Mouse (Mus musculus) intestine, embryonic 14.5 days (tissue): ENCODE measurements at regions not wholly inside any gene's neighbourhood (a gene's known extent, or its start where the extent isn't known, plus 50 kb on each side); places are given as distances from the start of the nearest gene placed in this dataset.

Source experiments
- ATAC-seq: fragments of 200-750 bp; cut with Nextera tagmentation; replicated peaks from 2 replicates; pipeline ENCODE4 v1.8.0; 2017; ENCODE audit warnings: low read depth, moderate number of reproducible peaks, moderate TSS enrichment, moderate library complexity; ENCODE audit not compliant: low FRiP score, low TSS enrichment
- DNase-seq: peaks from one replicate; pipeline ENCODE4 v3.0.0-alpha.2; 2018; ENCODE audit warnings: low spot score
- H3K27ac ChIP-seq: fragments of 300-500 bp; sonication (generic); 2 replicates; pipeline ENCODE4 v1.5.1; 2014; ENCODE audit warnings: low read depth, mild to moderate bottlenecking, control low read depth
- H3K27me3 ChIP-seq: fragments of 300-500 bp; sonication (generic); replicated peaks from 2 replicates; pipeline ENCODE4 v1.6.1; 2014; ENCODE audit warnings: low read length, control low read depth; ENCODE audit not compliant: control insufficient read depth, insufficient read depth
- H3K36me3 ChIP-seq: fragments of 300-500 bp; sonication (generic); 2 replicates; pipeline ENCODE4 v1.6.1; 2014; ENCODE audit warnings: low read length, control low read depth; ENCODE audit not compliant: control insufficient read depth, insufficient read depth
- H3K4me1 ChIP-seq: fragments of 300-500 bp; sonication (generic); replicated peaks from 2 replicates; pipeline ENCODE4 v1.6.1; 2014; ENCODE audit warnings: low read length, control low read depth, mixed read lengths; ENCODE audit not compliant: control insufficient read depth, insufficient read depth
- H3K4me2 ChIP-seq: fragments of 300-500 bp; sonication (generic); 2 replicates; pipeline ENCODE4 v1.6.1; 2014; ENCODE audit warnings: low read length
- H3K4me3 ChIP-seq: fragments of 300-500 bp; sonication (generic); 2 replicates; pipeline ENCODE4 v1.5.1; 2014; ENCODE audit warnings: low read depth, low read length, control low read depth, mixed read lengths
- H3K9ac ChIP-seq: fragments of 300-500 bp; sonication (generic); 2 replicates; pipeline ENCODE4 v1.6.1; 2014; ENCODE audit warnings: mild to moderate bottlenecking, low read length
- H3K9me3 ChIP-seq: fragments of 300-500 bp; sonication (generic); 2 replicates; pipeline ENCODE4 v1.6.1; 2016; ENCODE audit warnings: low read length, control low read depth; ENCODE audit not compliant: control insufficient read depth
- WGBS: fragments of 180-500 bp; shearing (Covaris S2); extraction: QIAGEN DNeasy Blood & Tissue Kit; methylation state at CpG from one replicate; pipeline ENCODE4 v1.1.7; 2014; 5-methylcytosine and 5-hydroxymethylcytosine counted together

GRCm38 (mm10) chr15:56604266-56604665 is 873.2 kb downstream of the Slc22a22 start:
- no peaks in the 10 kb centered on the region for H3K9me3 ChIP-seq
- H3K27ac ChIP-seq, result no peak overlapping the region
- no peak overlapping the region for H3K4me2 ChIP-seq
- H3K4me3 ChIP-seq, result no peak overlapping the region
- 92% methylated on average over 3 of the region's 3 CpGs for WGBS
- DNase-seq (no peak), ATAC-seq (no peak)
- H3K36me3 ChIP-seq, result no peaks in the 10 kb centered on the region
- no peaks in the 10 kb centered on the region for H3K27me3 ChIP-seq
- H3K9ac ChIP-seq, result no peak overlapping the region
- H3K4me1 ChIP-seq, result no peaks in the 10 kb centered on the region

GRCm38 (mm10) chr15:56592656-56593055 is 884.8 kb downstream of the Slc22a22 start:
- Histone ChIP-seq H3K27ac (no peak overlapping the region), H3K4me1 (no peaks in the 10 kb centered on the region), H3K4me3 (no peak overlapping the region), H3K4me2 (no peak overlapping the region), H3K9ac (no peak overlapping the region), H3K27me3 (no peaks in the 10 kb centered on the region), H3K9me3 (no peaks in the 10 kb centered on the region), H3K36me3 (no peaks in the 10 kb centered on the region)
- DNase-seq (no peak), ATAC-seq (no peak)
- 81% methylated on average over 4 of the region's 4 CpGs for WGBS

GRCm38 (mm10) chr15:56580745-56581515 is 896.5 kb downstream of the Slc22a22 start:
- no peak overlapping the region for H3K27ac ChIP-seq
- no peaks in the 10 kb centered on the region for H3K36me3 ChIP-seq
- no peaks in the 10 kb centered on the region for H3K27me3 ChIP-seq
- no peak overlapping the region for H3K4me3 ChIP-seq
- no peak overlapping the region for H3K9ac ChIP-seq
- H3K4me1 ChIP-seq, result no peaks in the 10 kb centered on the region
- no peak overlapping the region for H3K4me2 ChIP-seq
- 62% methylated on average over 3 of the region's 3 CpGs for WGBS
- no peak for ATAC-seq
- no peak for DNase-seq
- no peaks in the 10 kb centered on the region for H3K9me3 ChIP-seq

GRCm38 (mm10) chr15:56563192-56563591 is 914.2 kb downstream of the Slc22a22 start:
- Histone ChIP-seq H3K4me1 (no peaks in the 10 kb centered on the region), H3K9ac (no peak overlapping the region), H3K36me3 (no peaks in the 10 kb centered on the region), H3K27ac (no peak overlapping the region), H3K4me2 (no peak overlapping the region), H3K4me3 (no peak overlapping the region), H3K9me3 (no peaks in the 10 kb centered on the region), H3K27me3 (no peaks in the 10 kb centered on the region)
- WGBS, result 58% methylated on average over 2 of the region's 2 CpGs
- DNase-seq, result no peak
- ATAC-seq, result no peak

- no peaks in the 10 kb centered on the region for H3K4me1 ChIP-seq
- no peak for DNase-seq
- H3K27ac ChIP-seq, result no peak overlapping the region
- H3K4me2 ChIP-seq, result no peak overlapping the region
- no peaks in the 10 kb centered on the region for H3K36me3 ChIP-seq
- ATAC-seq, result no peak
- 61% methylated on average over 1 of the region's 1 CpGs for WGBS
- no peaks in the 10 kb centered on the region for H3K27me3 ChIP-seq
- no peak overlapping the region for H3K9ac ChIP-seq
- H3K9me3 ChIP-seq, result no peaks in the 10 kb centered on the region
- H3K4me3 ChIP-seq, result no peak overlapping the region
These were observed 914.6 kb downstream of the Slc22a22 start for GRCm38 (mm10) chr15:56562785-56563184.

- H3K4me2 ChIP-seq, result no peak overlapping the region
- H3K4me1 ChIP-seq, result no peaks in the 10 kb centered on the region
- H3K27me3 ChIP-seq, result no peaks in the 10 kb centered on the region
- ATAC-seq, result no peak
- DNase-seq, result no peak
- no peak overlapping the region for H3K4me3 ChIP-seq
- no peaks in the 10 kb centered on the region for H3K9me3 ChIP-seq
- no peak overlapping the region for H3K27ac ChIP-seq
- H3K36me3 ChIP-seq, result no peaks in the 10 kb centered on the region
- WGBS, result 84% methylated on average over 2 of the region's 2 CpGs
- H3K9ac ChIP-seq, result no peak overlapping the region
These were observed 915.3 kb downstream of the Slc22a22 start for GRCm38 (mm10) chr15:56562143-56562542.

GRCm38 (mm10) chr15:56554386-56554785 is 923.0 kb downstream of the Slc22a22 start:
- no peak overlapping the region for H3K27ac ChIP-seq
- ATAC-seq (no peak), DNase-seq (no peak)
- no peak overlapping the region for H3K4me2 ChIP-seq
- no peaks in the 10 kb centered on the region for H3K27me3 ChIP-seq
- H3K9me3 ChIP-seq, result no peaks in the 10 kb centered on the region
- WGBS, result 68% methylated on average over 3 of the region's 3 CpGs
- no peak overlapping the region for H3K4me3 ChIP-seq
- no peaks in the 10 kb centered on the region for H3K4me1 ChIP-seq
- no peaks in the 10 kb centered on the region for H3K36me3 ChIP-seq
- no peak overlapping the region for H3K9ac ChIP-seq

GRCm38 (mm10) chr15:56553851-56554250 is 923.6 kb downstream of the Slc22a22 start:
- no peak for DNase-seq
- H3K9me3 ChIP-seq, result no peaks in the 10 kb centered on the region
- no peak overlapping the region for H3K9ac ChIP-seq
- no peaks in the 10 kb centered on the region for H3K36me3 ChIP-seq
- H3K4me3 ChIP-seq, result no peak overlapping the region
- H3K4me1 ChIP-seq, result no peaks in the 10 kb centered on the region
- no peaks in the 10 kb centered on the region for H3K27me3 ChIP-seq
- WGBS, result 76% methylated on average over 1 of the region's 1 CpGs
- ATAC-seq, result no peak
- no peak overlapping the region for H3K4me2 ChIP-seq
- no peak overlapping the region for H3K27ac ChIP-seq

- no peaks in the 10 kb centered on the region for H3K9me3 ChIP-seq
- no peak overlapping the region for H3K4me2 ChIP-seq
- H3K4me1 ChIP-seq, result no peaks in the 10 kb centered on the region
- H3K27me3 ChIP-seq, result no peaks in the 10 kb centered on the region
- WGBS, result 12% methylated on average over 2 of the region's 2 CpGs
- no peak overlapping the region for H3K9ac ChIP-seq
- ATAC-seq, result no peak
- DNase-seq, result no peak
- no peak overlapping the region for H3K27ac ChIP-seq
- H3K4me3 ChIP-seq, result no peak overlapping the region
- no peaks in the 10 kb centered on the region for H3K36me3 ChIP-seq
These were observed 945.9 kb downstream of the Slc22a22 start for GRCm38 (mm10) chr15:56531529-56531928.
